Mouse (Mus musculus) lung, postnatal 25 days (tissue): ENCODE results near the gene Bnip3.

Source experiments
- DNase-seq: peaks from one replicate; pipeline ENCODE4 v3.0.0; 2022; ENCODE audit warnings: low spot score

The Bnip3 gene

DNA sequence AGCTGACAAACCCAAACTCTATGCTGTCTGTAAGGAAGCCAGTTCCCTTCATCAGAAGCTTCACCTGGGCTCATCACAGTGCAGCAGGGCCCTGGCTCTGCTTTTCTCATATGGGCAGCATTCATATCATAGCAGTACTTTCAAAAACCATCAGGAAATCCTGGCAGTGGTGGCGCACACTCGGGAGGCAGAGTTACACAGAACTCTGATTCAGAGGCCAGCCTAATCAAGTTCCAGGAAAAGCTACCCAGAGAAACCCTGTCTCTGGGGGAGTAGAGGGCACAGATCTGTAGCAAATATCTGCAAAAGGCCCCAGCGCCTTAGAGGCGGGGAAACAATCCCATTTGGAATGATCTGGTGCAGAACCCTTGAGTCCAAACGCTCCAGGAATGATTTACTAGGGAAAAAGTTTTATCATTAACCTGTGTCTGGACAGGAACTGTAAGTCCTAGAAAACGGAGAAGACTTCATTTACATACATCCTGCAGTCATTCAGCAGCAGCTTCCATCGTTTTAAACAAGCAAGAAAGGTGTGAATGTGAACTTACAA is 5.4 kb downstream of the Bnip3 start:
- DNase-seq, result no peak

DNA sequence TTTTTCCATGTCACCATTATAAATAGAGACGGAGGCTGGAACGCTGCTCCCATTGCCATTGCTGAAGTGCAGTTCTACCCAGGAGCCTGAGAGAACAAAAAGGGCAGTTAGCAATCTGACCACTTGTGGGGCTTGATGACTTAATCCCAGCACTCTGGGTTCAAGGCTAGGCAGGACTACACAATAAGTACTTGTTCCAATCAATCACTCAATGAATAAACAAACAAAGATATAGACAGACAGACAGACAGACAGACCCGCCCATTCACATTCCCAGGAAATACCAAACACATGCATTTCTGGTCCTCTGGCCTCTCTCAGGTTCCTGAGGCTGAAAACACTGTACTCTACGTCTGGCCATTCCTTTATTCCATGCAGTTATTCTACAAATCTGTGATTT is 10.6 kb downstream of the Bnip3 start:
- no peak for DNase-seq

DNA sequence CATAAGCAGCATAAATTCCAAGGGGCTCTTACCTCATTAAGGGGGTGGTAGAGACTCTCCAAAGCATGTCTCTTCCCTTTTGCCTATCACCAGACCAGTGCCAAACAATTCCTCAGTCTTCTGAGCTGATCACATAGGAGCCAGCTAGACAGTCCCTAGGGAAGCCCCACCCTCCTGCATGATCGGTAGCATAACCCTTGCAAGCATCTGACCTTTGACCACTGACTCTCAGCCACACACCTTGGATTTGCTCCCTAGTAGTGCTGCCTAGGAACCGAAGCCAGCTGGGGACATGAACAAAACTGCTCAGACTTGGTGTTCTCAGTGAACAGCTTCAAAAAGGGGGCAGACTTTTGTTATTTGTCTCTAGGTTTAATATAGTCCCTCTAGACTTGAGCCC is 11.2 kb downstream of the Bnip3 start:
- no peak for DNase-seq

GRCm38 (mm10) chr7:138885365-138886289 is 23.7 kb downstream of the Bnip3 start:
- DNase-seq, result no peak

DNA sequence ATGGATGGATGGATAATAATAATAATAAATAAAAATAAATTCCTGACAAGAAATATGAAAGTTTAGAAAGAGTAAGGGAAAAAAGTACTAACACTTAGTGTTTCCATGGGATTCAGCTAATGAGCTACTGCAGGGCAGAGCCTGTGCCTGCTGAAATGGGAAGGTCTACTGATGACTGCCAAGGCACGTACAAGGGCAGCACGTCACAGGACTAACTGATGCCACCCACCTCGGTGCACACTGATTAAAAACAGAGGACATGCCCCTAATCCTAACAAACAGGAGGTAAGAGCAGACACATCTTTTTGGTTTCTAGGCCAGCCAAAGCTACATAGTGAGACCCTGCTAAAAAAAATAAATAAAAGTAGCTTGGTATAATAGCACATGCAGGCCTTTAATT is 25.6 kb downstream of the Bnip3 start:
- DNase-seq, result no peak

GRCm38 (mm10) chr7:138875031-138875430 is 34.3 kb downstream of the Bnip3 start:
- DNase-seq, result no peak

- no peak for DNase-seq
Observed at GRCm38 (mm10) chr7:138872956-138873355, 36.4 kb downstream of the Bnip3 start.

- no peak for DNase-seq
Observed at GRCm38 (mm10) chr7:138868316-138868715, 41.0 kb downstream of the Bnip3 start.

GRCm38 (mm10) chr7:138867286-138867685 is 42.0 kb downstream of the Bnip3 start:
- no peak for DNase-seq

- DNase-seq, result no peak
Observed at GRCm38 (mm10) chr7:138864776-138865175, 44.5 kb downstream of the Bnip3 start.

DNA sequence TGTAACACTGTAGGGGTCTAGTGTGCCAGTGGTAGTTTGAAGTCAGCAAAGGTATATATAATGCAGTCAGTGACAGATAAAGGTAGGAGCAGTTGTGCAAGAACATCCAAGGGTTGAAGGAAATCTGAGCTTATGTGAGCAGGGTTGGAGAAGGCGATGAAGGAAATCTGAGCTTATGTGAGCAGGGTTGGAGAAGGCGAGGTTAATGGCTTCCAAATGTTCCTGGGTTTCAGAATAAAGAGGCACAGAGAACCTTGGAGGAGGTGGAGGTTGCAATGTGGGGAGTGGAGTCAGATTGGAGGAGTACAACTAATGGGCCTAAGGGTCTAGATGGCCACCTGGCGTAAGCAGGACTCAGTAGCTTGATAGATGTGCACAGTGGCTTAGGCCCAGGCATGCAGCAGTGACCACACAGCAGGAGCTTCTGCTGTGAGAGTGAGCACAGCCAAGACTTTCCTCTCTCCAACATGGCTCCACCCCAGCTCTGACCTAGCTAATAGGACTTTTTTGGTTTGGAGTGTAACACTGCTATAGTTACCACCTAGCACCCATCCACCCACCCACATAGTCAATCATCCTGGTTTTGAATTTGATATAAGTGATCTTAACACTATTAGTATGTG is 45.3 kb downstream of the Bnip3 start:
- no peak for DNase-seq

GRCm38 (mm10) chr7:138856670-138857069 is 52.6 kb downstream of the Bnip3 start:
- DNase-seq, result no peak

DNA sequence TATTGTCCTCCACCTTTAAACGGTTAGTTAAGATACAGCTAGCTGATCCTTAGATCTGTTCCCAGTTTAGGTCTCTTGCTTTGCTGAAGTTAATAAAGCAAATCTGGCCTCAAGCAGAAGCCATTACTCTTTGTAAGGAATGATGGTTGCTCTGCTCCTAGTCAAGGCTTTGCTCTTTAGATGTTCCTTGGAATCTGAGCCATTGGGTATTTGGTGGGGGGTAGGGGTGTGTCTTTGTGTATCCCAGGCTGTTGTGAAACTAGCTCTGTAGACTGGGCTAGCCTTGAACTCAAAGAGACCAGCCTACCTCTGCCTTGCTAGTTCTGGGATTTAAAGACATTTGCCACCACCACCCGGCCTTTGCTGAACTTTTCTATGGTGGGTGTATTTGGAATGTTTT is 55.1 kb downstream of the Bnip3 start:
- DNase-seq, result no peak

GRCm38 (mm10) chr7:138853417-138854031 is 55.8 kb downstream of the Bnip3 start:
- no peak for DNase-seq

- no peak for DNase-seq
Observed at GRCm38 (mm10) chr7:138850083-138850482, 59.2 kb downstream of the Bnip3 start.

DNA sequence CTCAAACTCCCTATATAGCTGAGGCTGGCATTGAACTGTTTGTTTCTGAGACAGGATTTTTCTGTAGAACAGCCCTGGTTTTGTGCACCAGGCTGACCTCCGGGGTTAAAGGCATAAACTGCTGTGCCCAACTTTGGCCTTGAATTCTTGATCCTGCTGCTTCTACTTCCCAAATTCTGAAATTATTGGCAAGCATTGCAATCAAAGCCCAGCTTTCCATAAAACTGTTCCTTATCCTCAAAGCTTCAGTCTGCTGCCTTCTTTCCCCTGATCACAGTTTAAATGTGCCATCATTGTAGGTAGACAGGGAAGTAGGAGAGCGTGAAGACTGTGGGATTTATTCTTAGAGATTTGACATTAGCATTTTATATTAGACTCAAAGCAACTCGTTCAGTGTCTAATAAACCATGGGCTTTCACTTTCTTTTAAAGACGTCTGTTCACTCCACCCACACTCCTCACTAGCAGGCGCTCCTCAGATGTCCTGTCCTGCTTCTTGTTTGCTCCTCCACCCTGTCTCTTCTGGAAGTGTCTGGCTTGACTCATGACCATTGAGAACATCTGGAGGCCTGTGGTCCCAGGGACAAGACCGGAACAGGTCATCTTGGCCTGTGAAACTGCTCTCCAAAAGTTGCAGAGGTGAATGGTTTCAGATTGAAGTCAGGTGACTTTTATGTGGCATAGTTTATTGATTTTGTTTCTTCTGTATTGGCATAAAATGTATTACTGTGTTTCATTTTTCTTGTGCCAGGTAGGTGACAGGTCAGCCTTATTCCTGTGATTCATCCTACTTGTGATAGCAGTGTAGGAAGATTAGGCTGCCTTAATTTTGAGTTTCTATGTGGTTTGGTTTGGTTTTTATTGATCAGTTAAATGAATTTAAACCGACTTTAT is 61.0 kb downstream of the Bnip3 start:
- DNase-seq, result no peak

DNA sequence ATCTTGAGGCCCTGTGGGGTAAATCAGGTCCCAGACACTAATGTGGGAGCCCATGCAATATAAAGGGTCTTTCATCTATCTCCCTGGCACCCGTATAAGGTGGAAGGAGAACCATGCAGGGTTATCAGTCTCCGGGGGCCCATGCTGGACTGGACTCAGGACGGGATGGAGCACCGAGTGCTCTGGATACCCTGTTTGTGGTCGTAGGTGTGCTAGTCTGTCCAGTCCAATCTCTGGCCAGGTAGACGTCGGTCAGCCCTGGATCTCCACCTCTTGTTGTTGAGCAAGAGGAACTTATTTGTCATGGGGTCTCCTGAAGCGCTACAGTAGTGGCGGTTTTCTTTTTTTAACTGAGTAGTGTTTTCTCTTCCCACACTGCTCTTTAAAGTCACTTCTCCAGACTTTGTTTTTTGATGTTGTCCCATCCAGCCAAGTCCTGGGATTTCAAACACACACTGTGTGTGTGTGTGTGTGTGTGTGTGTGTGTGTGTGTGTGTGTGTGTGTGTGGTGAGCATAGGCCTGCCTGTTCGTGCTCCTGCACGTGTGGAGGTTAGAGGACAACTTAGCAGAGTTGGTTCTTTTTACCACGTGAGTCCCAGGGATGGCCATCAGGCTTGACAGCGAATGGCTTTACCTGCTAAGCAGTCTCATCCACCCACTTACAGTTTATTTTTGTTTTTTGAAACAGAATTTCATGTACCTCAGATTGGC is 61.8 kb downstream of the Bnip3 start:
- no peak for DNase-seq

DNA sequence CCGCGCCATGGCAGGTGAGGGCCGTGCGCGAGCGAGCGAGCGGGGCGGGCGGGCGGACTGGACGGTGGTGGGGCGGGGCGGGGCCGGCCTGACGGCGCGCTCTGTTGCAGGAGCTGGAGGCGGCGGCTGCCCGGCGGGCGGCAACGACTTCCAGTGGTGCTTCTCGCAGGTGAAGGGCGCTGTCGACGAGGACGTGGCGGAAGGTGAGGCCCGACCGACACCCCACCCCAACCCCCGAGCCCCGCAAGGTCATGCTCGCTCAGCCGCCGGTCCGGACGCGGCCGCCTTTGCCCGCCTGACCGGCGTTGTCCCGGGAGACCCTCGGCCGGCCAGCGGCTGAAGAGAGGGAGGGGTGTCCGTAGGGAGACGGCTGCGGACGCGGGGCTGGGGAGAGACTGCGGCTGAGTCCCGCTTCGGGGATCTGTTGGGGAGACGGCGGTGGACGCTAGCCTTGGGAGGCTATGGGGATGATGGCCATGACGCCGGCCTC is 62.8 kb downstream of the Bnip3 start:
- peak; percentile 54 for DNase-seq

- DNase-seq, result peak; percentile 96
Observed at GRCm38 (mm10) chr7:138845544-138846391, 63.6 kb downstream of the Bnip3 start, which contains the start of the genes Ppp2r2d and Mapk1ip1. Gene Ppp2r2d, plus strand, starts transcription at chr7:138846079. Gene Mapk1ip1, minus strand, starts transcription at chr7:138846273.

DNA sequence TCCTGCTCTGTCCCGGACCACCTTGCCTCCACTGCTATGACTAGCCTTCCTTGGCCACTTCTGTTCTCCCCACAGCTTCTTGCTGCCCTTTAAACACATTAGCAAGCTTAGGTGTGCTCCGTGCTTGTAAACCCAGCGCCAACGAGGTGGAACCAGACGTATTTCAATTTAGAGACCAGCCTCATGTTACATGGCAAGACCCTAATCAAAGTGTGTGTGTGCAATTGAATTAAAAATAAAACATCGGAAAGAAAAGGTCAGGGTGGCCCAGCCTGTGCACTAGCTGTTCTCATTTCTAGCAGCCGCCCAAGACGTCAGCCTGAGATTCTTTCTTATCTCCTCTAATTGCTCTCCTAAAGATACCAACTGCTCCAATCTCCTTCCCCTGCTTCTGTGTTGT is 64.2 kb downstream of the Bnip3 start:
- DNase-seq, result no peak
